Mouse (Mus musculus): ENCODE measurements at regions not wholly inside any gene's neighbourhood (a gene's known extent, or its start where the extent isn't known, plus 50 kb on each side); places are given as distances from the start of the nearest gene placed in this dataset.

GRCm38 (mm10) chr13:43991774-43992173 lies 207.2 kb downstream of the Cd83 start:
- TF ChIP-seq CTCF (conservative IDR thresholded peaks at IDR 0.05; ENCODE audit: low read length), result no peak
- TF ChIP-seq POU5F1 (IDR thresholded peaks at IDR 0.05; ENCODE audit: borderline replicate concordance, low read length), result no peak
- TF ChIP-seq NANOG (IDR thresholded peaks at IDR 0.05; ENCODE audit: borderline replicate concordance, low read length), result no peak

Data from E14TG2a.4 (cell line).